Mouse (Mus musculus): ENCODE data around the gene Gnb5. TPM values are rescaled to one million over a fixed set of nuclear protein-coding genes. Genes with fewer than 3 reads are reported as not detected.
A peak's percentile ranks its signal among the peaks of the same experiment; 100 is the strongest.

Gene Gnb5
- polyA plus RNA-seq (2014; fragmentation: Nextera tagmentation; extraction: Ambion mirVana) = 30.7 and 31.9 TPM in 2 replicates

DNA sequence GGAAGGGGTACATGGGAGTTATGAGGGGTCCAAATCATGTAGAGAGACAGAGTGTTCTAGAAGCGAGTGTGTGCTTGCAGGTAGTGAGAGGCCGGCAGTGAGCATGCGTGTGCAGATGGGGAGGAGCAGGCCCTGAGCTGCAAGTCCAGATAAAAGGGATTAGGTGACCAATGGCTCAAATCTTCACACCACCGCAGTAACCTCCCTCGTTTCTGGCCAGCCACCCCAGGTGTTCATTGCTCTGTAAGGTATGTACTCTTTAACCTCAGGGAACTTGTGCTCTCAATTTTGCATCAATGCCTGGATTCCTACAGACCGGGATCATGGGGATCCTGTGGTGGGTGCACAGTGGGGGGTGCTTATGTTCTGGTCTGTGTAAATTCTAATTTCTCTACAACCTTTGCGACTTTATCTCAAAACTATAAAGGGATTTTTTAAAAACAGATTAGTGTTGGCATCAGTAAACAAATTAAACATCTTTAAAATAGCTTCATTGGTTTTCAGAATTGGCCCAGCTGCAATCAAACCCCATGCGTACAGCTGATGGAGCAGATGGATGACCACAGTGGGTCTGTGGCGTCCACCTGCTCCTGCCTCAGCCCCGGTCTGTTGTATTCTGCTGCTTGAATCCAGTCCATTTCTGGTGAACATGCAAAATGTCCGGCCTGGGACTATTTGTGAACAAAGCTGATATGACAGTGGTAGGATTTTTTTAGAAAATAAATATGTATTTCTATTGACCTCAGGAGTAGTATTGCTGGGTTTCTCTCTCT lies at the start of gene Gnb5:
Gene Gnb5, plus strand, starts transcription at position 163 of the 773 bp plus-strand sequence.
- Histone ChIP-seq H3K36me3 (ENCODE audit: control insufficient read depth, insufficient read depth, low read length) (no peaks in the 10 kb centered on the region), H3K4me2 (replicated peaks; ENCODE audit: low read depth, low read length) (no peak within 1 kb of the TSS), H3K4me1 (ENCODE audit: control insufficient read depth, insufficient read depth, low read length) (no peaks in the 10 kb centered on the region), H3K9ac (replicated peaks; ENCODE audit: low read depth, low read length) (no peak within 1 kb of the TSS), H3K27me3 (ENCODE audit: control insufficient read depth, insufficient read depth, low read length) (no peaks in the 10 kb centered on the region), H3K9me3 (ENCODE audit: control insufficient read depth, low read depth, low read length) (no peaks in the 10 kb centered on the region), H3K4me3 (ENCODE audit: low read depth, low read length) (no peak within 1 kb of the TSS), H3K27ac (ENCODE audit: low read length) (no peak within 1 kb of the TSS)
- no peak for ATAC-seq (ENCODE audit: insufficient number of reproducible peaks, insufficient read depth, low FRiP score, low read depth)
- 81% methylated on average over 11 of the region's 11 CpGs for WGBS

DNA sequence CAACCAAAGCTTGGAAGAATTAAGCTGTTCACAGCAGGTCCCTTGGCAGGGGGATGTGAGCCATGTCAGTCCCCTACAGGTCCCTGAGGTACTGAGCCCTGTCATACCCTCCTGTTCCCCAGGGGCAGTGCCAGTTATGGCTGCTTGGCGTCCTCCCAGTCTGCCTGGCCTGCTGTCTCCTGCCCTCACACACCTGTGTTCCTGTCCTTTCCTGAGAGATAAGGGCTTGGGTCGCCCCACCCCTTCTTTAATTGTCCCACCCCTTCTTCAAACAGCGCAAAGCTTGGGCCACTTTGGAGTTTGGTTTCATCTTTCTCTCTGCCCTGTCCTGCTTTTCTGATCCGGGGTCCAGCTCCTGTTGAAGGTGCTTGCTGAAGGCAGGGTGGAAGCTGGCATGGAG lies 47.3 kb upstream of the Gnb5 start:
- Histone ChIP-seq H3K4me1 (ENCODE audit: control insufficient read depth, insufficient read depth, low read length) (no peaks in the 10 kb centered on the region), H3K27me3 (ENCODE audit: control insufficient read depth, insufficient read depth, low read length) (no peaks in the 10 kb centered on the region), H3K4me3 (ENCODE audit: low read depth, low read length) (no peak overlapping the region), H3K9me3 (ENCODE audit: control insufficient read depth, low read depth, low read length) (no peaks in the 10 kb centered on the region), H3K9ac (replicated peaks; ENCODE audit: low read depth, low read length) (no peak overlapping the region), H3K4me2 (replicated peaks; ENCODE audit: low read depth, low read length) (no peak overlapping the region), H3K27ac (ENCODE audit: low read length) (no peak overlapping the region; the same call in 1 of the 2 replicates), H3K36me3 (ENCODE audit: control insufficient read depth, insufficient read depth, low read length) (no peaks in the 10 kb centered on the region)
- ATAC-seq (ENCODE audit: insufficient number of reproducible peaks, insufficient read depth, low FRiP score, low read depth) = no peak
- WGBS = 57% methylated on average over 4 of the region's 4 CpGs

DNA sequence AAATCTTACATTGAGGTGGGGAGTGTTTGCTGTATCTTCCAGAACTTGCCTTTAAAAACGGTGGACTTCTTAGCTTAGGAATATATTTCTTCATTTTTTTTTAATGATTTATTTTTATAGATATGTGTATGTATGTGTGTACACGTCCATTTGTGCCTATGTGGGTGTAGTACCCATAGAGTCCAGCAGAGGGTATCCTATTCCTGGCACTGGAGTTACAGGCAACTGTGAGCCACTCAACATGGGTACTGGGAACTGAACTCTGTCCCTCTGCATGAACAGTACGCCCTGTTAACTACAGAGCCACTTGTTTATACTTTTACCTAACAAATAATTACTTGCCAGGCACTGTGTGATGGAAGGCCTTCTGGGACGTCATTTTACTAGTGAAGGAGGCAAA lies 46.4 kb upstream of the Gnb5 start:
- ATAC-seq (ENCODE audit: insufficient number of reproducible peaks, insufficient read depth, low FRiP score, low read depth) = no peak
- Histone ChIP-seq H3K9me3 (ENCODE audit: control insufficient read depth, low read depth, low read length) (no peaks in the 10 kb centered on the region), H3K4me2 (replicated peaks; ENCODE audit: low read depth, low read length) (no peak overlapping the region), H3K4me1 (ENCODE audit: control insufficient read depth, insufficient read depth, low read length) (no peaks in the 10 kb centered on the region), H3K27me3 (ENCODE audit: control insufficient read depth, insufficient read depth, low read length) (no peaks in the 10 kb centered on the region), H3K9ac (replicated peaks; ENCODE audit: low read depth, low read length) (no peak overlapping the region), H3K4me3 (ENCODE audit: low read depth, low read length) (no peak overlapping the region), H3K36me3 (ENCODE audit: control insufficient read depth, insufficient read depth, low read length) (no peaks in the 10 kb centered on the region), H3K27ac (ENCODE audit: low read length) (no peak overlapping the region)
- 82% methylated on average over 4 of the region's 4 CpGs for WGBS

- no peak overlapping the region for H3K4me3 ChIP-seq (ENCODE audit: low read depth, low read length)
- no peak overlapping the region for H3K9ac ChIP-seq (replicated peaks; ENCODE audit: low read depth, low read length)
- no peaks in the 10 kb centered on the region for H3K27me3 ChIP-seq (ENCODE audit: control insufficient read depth, insufficient read depth, low read length)
- no peaks in the 10 kb centered on the region for H3K9me3 ChIP-seq (ENCODE audit: control insufficient read depth, low read depth, low read length)
- no peaks in the 10 kb centered on the region for H3K4me1 ChIP-seq (ENCODE audit: control insufficient read depth, insufficient read depth, low read length)
- no peak for ATAC-seq (ENCODE audit: insufficient number of reproducible peaks, insufficient read depth, low FRiP score, low read depth)
- WGBS = 21% methylated on average over 8 of the region's 8 CpGs
- H3K27ac ChIP-seq (ENCODE audit: low read length) = 0 out of 2 replicates have a peak overlapping the region, but pooled peaks have one; percentile 6
- no peak overlapping the region for H3K4me2 ChIP-seq (replicated peaks; ENCODE audit: low read depth, low read length)
- no peaks in the 10 kb centered on the region for H3K36me3 ChIP-seq (ENCODE audit: control insufficient read depth, insufficient read depth, low read length)
These were observed 44.7 kb upstream of the Gnb5 start for GRCm38 (mm10) chr9:75261332-75261872.

DNA sequence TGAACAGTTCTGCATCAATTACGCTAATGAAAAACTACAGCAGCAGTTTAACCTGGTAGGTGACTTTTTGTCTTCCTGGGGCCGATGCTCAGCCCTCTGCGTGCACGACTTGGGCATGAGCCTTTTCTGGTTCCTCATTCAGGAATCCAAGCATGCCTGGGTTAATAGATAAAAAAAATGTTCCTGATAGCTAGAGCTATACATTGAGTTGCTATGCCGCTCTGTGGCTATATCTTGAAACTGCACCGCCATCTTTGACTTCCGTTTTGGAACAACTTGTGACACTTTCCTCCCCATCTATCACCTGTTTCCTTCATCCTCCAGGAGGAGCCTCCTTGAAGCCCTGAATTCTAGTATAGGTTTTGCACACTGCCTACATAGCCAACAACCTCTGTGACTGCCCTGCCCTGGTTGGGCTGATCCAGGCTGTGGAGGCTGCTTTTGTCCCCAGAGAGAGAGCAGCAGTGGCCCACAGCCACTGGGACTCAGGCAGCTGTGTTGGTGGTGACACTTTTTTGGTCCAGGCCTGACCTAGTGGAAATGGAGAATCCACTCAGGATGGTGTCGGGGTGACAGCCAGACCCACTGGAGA lies 43.8 kb upstream of the Gnb5 start:
- 63% methylated on average over 8 of the region's 8 CpGs for WGBS

DNA sequence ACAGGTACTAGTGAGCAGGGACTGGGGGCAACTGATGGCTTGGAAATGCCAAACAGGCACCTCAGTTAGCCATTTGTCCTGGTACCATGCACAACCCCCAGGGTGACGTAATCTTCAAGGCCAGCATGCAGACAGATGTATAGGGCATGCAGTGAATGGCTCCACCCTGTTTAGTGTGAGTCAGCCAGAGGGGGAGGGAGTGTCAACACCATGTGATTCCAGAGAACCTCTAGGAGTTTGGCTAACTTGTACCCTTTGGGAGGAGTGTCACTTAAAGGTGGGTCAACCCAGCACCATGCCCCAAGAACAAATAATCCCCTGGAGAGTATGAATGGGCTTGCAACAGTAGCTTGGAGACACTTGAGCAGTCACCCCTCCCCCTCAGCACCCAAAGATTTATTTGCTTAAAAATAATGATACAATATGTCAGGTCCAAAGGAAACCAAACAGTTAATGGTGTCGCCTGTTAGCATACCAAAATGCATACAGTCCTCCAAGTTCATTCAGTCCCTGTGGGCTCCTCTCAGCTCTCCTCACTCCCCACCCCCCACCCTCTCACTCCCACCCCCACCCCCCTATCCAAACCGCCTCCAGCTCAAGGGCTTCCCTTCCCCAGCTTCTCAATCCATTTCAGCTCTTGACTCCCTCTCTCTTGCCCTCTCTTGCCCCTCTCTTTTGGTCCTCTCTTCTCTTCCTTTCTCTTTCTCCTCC lies 41.9 kb upstream of the Gnb5 start:
- Histone ChIP-seq H3K27ac (ENCODE audit: low read length) (peak overlapping the region; percentile 22; the same call in 1 of the 2 replicates), H3K27me3 (ENCODE audit: control insufficient read depth, insufficient read depth, low read length) (no peaks in the 10 kb centered on the region)
- 26% methylated on average over 3 of the region's 3 CpGs for whole genome bisulfite sequencing

More for the DNA sequence above, 43.8 kb upstream of the Gnb5 start:
- no peak for ATAC-seq (ENCODE audit: insufficient number of reproducible peaks, insufficient read depth, low FRiP score, low read depth)
- no peaks in the 10 kb centered on the region for H3K36me3 ChIP-seq (ENCODE audit: control insufficient read depth, insufficient read depth, low read length)
- H3K4me2 ChIP-seq (replicated peaks; ENCODE audit: low read depth, low read length) = no peak overlapping the region
- no peak overlapping the region for H3K9ac ChIP-seq (replicated peaks; ENCODE audit: low read depth, low read length)
- no peaks in the 10 kb centered on the region for H3K27me3 ChIP-seq (ENCODE audit: control insufficient read depth, insufficient read depth, low read length)
- no peaks in the 10 kb centered on the region for H3K9me3 ChIP-seq (ENCODE audit: control insufficient read depth, low read depth, low read length)
- no peak overlapping the region for H3K27ac ChIP-seq (ENCODE audit: low read length)
- no peak overlapping the region for H3K4me3 ChIP-seq (ENCODE audit: low read depth, low read length)
- no peaks in the 10 kb centered on the region for H3K4me1 ChIP-seq (ENCODE audit: control insufficient read depth, insufficient read depth, low read length)

DNA sequence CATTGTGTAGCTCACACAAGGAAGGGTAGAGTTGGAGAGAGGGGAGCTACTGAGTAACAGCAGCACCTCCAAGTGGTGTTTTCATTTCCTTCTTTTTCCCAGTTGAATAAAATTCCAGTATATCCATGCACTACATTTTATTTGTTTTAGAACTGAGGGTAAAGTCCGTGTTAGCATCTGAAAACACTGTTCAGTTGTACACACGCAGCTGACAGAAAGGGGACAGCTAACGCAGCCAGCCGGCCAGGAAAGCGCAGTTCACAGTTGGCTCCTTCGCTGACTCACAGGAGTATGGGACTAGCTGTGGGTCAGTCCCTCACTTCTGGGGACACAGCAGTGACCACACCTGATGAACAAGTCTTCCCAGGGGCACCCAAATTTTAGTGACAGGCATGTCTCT lies 38.9 kb upstream of the Gnb5 start:
- H3K9ac ChIP-seq (replicated peaks; ENCODE audit: low read depth, low read length) = no peak overlapping the region
- H3K27me3 ChIP-seq (ENCODE audit: control insufficient read depth, insufficient read depth, low read length) = no peaks in the 10 kb centered on the region
- no peak for ATAC-seq (ENCODE audit: insufficient number of reproducible peaks, insufficient read depth, low FRiP score, low read depth)
- WGBS = 78% methylated on average over 6 of the region's 6 CpGs
- no peak overlapping the region for H3K4me2 ChIP-seq (replicated peaks; ENCODE audit: low read depth, low read length)
- no peak overlapping the region for H3K27ac ChIP-seq (ENCODE audit: low read length)
- no peak overlapping the region for H3K4me3 ChIP-seq (ENCODE audit: low read depth, low read length)
- no peaks in the 10 kb centered on the region for H3K36me3 ChIP-seq (ENCODE audit: control insufficient read depth, insufficient read depth, low read length)
- no peaks in the 10 kb centered on the region for H3K4me1 ChIP-seq (ENCODE audit: control insufficient read depth, insufficient read depth, low read length)
- H3K9me3 ChIP-seq (ENCODE audit: control insufficient read depth, low read depth, low read length) = no peaks in the 10 kb centered on the region

More for the DNA sequence above, 41.9 kb upstream of the Gnb5 start:
- Histone ChIP-seq H3K9ac (replicated peaks; ENCODE audit: low read depth, low read length) (no peak overlapping the region), H3K36me3 (ENCODE audit: control insufficient read depth, insufficient read depth, low read length) (no peaks in the 10 kb centered on the region), H3K4me2 (replicated peaks; ENCODE audit: low read depth, low read length) (no peak overlapping the region), H3K4me1 (ENCODE audit: control insufficient read depth, insufficient read depth, low read length) (no peaks in the 10 kb centered on the region), H3K4me3 (ENCODE audit: low read depth, low read length) (no peak overlapping the region), H3K9me3 (ENCODE audit: control insufficient read depth, low read depth, low read length) (no peaks in the 10 kb centered on the region)
- ATAC-seq (ENCODE audit: insufficient number of reproducible peaks, insufficient read depth, low FRiP score, low read depth) = peak; percentile 94

GRCm38 (mm10) chr9:75270382-75270781 lies 35.7 kb upstream of the Gnb5 start:
- no peaks in the 10 kb centered on the region for H3K4me1 ChIP-seq (ENCODE audit: control insufficient read depth, insufficient read depth, low read length)
- H3K27me3 ChIP-seq (ENCODE audit: control insufficient read depth, insufficient read depth, low read length) = no peaks in the 10 kb centered on the region
- peaks cover 2% of the 10 kb centered on the region; the same call in 1 of the 2 replicates for H3K36me3 ChIP-seq (ENCODE audit: control insufficient read depth, insufficient read depth, low read length)
- no peak overlapping the region for H3K9ac ChIP-seq (replicated peaks; ENCODE audit: low read depth, low read length)
- no peak overlapping the region for H3K4me2 ChIP-seq (replicated peaks; ENCODE audit: low read depth, low read length)
- no peaks in the 10 kb centered on the region for H3K9me3 ChIP-seq (ENCODE audit: control insufficient read depth, low read depth, low read length)
- no peak for ATAC-seq (ENCODE audit: insufficient number of reproducible peaks, insufficient read depth, low FRiP score, low read depth)
- no peak overlapping the region for H3K27ac ChIP-seq (ENCODE audit: low read length)
- 75% methylated on average over 6 of the region's 6 CpGs for WGBS
- H3K4me3 ChIP-seq (ENCODE audit: low read depth, low read length) = no peak overlapping the region

All from stomach, embryonic 14.5 days (tissue).